Mouse (Mus musculus) CD8-positive naive resting alpha-beta T cell, adult 2 months (primary cell): ENCODE measurements around the gene Moap1.

Experiments used
- DNase-seq, 2 experiments: peaks; one replicate each; pipeline ENCODE4 v3.0.0; 2022; ENCODE audit warnings: low read depth in 2 of 2, low spot score in 2 of 2

Gene Moap1

DNA sequence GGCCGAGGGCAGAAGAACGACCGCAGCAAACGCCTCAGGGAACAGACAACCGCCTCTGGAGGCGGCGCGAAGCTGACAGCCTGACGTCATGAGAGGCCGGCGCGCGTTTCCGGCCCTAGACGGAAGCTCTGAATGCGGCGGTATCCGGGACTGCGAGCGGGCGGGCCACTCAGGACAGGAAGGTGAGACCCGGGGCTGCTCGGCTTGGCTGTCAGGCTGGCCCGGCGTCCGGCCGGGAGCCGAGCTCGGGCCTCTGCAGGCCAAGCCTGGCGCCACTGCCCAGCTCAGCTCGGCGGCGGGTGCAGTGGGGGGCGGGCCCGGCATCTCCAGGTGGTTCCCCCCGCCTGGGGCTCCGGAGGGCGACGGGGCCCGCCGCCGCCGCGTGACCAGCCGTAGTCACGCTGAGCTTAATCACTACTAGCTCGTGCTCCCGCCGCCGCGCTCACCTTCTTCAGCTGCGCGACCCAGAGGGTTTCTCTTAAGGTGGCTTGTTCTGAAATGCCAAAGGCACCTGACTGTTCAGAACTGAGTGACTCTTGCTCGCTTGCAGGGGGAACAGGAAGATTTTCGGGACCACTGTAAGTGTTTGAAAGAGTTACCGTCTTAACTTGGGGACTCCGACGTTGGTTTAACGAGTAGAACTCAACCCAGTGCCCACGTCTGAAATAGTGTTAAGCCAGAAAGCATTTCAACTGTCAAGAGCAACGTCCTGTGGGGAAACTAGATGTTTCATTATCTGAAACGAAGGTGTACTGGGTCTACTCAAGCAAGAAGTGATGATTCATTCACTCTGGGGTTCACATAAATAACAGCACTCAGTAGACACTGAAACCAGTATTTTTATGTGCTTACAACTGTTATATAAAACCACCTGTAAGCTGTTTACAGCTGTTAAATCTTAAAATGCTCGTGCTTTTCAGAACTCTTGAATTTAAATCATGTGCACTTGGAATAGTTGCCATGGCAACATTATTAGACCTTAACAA, at the start of gene Moap1, which contains the start of gene Tmem251:
Moap1 (minus strand) TSS at position 73 of the 986 bp plus-strand sequence.
Tmem251 (plus strand) TSS at position 174 of the 986 bp plus-strand sequence.
- DNase-seq: peak; percentile 83 to 86

DNA sequence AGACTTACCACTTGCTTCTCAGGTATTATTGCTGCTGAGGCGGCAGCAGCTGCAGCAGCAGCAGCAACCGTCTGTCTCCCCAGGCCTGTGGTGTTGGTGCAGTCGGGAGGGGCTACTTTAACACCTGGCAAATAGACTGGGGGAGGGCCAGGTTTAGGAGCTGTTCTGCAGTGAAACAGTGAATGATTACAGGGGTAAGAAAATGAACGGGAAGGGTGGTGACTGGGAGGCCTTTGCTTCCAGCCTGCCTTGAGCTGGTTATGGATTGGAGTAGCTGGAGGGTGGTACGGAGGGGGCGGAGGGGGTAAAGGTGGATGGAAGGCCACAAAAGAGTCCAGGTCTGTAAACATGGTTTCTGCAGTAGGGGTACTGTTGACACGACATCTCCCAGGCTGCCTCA, 44.5 kb upstream of the Moap1 start:
- no peak for DNase-seq

DNA sequence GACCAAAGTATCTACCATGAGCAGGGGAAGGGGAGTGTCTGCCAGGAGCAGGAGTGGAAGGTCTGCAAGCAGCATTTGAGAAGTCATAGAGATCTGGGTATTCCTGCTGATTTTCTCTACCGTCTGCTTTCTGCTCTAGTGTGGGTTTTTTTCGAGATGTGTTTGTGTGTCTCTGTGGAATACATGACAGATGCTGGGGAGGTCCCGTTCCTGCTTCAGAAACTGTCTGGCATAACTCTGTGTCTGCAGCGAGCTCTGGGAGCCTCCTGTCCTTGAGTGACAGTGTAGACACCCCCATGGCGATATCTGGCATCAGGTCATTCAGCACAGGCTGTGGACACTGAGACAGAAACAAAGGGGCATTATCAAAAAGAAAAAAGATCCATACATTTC, 42.1 kb upstream of the Moap1 start:
- DNase-seq: no peak

DNA sequence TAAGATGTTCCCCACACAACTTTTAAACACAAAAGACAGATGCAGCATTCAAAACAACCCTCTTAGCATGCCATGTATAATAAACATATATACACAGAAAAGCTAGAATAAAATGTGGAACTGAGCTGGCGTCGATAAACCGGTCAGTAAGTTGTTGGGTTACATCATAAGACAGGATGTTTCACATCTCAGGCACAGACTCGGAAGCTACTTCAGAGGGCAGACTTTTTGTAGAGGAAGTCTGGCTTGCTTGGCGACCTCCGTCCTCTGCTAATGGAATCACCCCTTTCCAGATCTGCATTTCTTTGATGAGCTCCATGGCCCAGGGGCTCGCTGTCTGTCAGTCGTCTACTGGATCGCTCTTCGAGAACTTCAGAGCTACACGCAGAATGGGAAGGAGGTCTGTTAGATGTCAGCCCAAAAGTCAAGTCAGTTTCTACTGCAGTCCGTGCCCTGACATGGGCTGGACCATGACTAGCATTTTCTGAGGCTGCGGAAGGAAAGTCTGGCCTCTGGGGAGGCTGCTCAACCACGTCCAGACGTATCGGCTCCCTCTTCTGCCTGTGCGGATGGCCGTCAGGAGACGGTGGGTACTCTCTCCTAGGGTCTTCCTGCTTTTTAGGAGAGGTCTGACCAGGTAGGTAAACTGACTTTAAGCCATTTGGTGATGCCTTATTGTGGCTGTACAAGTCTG, 41.6 kb upstream of the Moap1 start:
- no peak for DNase-seq

DNA sequence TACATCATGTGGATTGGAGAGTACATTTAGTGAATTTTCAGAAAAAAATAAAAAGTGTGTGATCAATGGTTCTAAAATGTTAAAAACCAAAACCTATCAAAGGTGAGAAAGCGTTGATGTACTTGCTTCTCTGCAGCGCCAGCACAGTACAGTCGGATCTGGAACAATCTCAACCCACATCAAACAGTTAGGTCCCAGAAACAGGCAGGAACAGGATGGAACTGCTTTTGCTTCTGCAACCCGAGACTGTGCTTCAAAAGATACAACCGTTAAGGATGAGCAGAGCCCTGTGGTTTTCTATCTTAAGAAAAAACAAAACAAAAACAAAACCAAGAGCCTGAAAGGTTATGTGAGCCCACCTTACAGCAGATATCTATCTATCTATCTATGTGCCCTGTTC, 39.4 kb upstream of the Moap1 start:
- peak in 1 of 2 experiments; percentile 29 for DNase-seq

DNA sequence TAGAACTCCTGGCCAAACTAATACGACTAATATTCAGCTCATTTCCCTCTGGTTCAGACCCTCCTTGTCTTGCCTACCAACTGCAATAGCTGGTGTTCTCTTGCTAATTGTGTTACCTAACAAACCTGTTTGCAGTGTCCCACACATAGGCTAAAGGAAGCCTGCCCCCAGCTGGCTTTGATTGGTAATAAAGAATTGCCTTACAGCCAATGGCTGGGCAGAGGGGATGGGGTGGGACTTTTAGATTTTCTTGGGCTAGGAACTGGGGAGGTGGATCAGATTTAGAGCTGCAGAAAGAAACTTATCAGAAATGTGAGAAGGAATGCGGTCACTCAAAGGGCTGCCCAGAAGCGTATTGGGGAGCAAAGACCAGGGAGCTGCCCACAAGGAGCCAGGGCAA, 36.0 kb upstream of the Moap1 start:
- DNase-seq: no peak

DNA sequence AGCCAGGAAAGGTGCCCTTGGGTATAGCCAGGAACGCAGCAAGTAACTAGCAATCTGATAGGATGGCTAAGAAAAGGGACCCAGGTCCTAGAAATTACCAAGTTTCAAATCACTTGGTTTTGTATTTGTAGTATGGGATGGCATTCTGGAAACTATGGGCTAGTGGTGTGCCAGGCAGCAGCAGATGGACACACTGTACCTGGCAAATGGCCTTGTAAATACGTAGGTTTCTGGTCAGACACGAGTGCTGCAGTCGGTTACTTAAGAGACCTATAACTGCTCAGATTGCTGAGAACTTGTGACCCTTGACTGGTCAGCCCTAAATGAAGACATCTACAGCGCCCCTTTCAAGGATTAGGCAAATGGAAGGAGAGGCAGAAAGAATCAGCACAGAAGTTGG, 34.7 kb upstream of the Moap1 start:
- no peak for DNase-seq

DNA sequence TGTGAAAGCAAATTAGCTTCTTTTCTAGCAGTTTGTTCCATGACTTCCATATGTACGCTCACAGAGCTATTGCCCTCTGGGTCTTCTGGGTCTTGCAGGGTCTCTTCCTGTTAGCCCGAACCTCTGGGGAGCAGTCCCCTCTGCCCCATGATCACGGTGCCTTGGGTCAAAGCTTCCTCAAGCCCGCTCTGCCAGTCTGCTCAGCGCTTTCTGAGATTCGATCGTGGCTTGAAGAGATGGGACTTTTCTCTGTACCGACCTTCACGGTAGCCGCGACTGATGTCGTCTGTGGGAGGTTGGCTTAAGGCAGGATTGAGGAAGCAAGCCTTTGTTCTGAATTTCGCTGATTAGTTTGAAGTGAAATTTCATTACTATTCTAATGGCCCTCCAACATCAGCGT, 32.6 kb upstream of the Moap1 start:
- no peak for DNase-seq

DNA sequence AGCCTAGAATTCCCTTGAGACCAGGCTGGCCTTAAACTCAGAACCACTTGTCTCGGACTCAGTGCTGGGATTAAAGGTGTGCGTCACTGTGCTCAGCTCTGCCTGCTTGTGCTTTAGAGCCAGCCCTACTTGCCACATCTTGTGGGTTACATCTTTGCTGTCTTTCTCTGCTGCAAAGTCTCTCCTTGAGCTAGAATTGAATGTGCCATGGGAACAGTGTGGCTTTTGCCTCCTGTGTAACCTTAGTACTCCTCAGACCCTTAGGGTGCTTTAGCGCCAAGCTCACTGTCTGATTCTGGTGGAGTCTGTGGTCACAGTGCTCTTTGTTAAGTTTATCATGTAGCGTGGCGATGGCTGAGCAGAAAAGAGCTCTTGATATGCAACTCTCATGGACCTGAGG, 29.2 kb upstream of the Moap1 start:
- DNase-seq: no peak

DNA sequence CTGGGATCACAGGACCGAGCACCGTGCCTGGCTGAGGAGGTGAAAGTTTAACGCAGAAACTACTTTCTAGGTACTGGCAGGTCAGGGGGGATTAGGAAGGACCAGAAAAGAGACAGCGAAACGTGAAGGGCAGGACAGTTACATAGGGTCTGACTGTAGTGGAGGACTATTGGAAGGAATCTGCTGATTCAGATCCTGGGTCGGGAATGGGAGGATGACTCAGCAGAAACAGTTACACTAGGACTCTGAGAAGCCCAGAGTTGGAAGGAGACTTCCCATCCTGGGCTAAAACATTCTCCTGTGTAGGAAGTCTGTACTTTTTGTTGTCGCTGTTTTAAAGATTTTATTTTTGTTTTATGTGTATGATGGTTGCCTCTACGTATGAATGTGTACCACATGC, 28.1 kb upstream of the Moap1 start:
- no peak for DNase-seq

DNA sequence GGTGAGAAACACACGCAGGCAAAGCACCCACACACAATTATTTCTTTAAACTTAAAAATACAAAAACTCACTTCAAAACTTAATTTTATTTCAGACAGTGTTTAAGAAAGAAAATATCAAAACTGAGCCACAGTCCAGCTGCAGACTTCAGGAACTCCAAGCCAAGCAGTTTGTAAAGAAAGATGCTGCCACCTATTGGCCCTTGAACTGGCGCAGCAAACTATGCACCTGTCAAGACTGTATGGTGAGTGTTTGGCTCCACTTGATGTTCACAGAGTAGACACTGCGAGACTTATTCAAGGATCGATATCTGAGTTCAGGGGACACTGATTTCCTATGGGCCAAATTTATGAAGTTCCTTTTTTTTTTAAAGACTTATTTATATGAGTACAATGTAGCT, 25.5 kb upstream of the Moap1 start:
- DNase-seq: peak in 1 of 2 experiments; percentile 15

DNA sequence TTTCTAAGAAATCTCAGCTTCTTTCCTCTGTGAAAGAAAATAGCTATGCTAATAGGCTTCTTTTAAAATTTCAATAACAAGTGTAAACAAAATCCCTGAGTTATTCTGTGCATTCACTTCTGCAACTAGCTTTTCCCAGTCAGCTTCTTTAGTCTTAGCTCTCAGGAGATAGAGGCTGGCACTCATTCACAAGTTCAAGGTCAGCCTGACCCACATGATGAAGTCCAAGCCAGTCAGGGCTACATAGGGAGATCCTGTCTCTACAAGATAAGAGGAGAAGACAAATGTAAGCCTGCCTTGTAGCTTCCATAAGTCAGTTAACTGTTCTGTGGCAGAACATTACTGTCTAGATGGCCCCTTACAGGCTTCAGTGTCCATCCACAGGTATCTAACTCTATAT, 20.2 kb upstream of the Moap1 start:
- no peak for DNase-seq

DNA sequence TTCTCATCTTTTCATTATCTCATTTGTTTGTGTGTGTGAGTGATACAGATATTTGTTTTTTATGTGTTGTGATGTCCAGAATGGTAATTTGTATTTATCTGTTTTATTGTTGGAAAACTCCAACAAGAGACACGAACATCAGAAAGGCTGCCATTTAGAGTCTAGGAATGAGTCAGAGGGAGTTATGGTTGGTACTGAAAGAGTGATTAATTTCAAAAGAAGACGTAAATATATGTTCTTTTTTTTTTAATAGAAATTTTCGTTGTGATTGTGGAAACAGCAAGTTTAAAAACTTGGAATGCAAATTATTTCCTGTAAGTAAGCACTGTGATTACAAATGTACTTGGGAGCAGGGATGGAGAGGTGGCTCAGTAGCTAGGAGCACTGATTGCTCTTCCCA, 18.2 kb upstream of the Moap1 start:
- no peak for DNase-seq

DNA sequence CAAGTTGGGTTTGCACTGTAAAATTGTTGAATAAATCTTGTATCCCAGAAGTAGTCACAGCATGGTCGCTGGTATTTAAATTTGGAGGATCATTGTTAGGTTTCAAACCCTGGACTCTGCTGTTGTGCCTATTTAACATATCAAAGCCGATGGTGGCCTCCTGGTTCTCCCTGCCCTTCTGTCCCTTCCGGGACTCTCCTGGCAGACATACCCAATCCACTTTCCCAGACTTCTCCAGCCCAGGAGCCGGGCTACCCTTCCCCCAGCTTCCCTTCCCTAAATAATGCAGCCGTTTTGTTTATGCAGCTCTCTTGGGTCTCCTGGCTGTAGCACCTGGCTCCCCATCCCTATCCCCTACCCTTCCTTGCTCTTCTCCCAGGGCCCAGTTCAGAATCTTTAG, 15.5 kb upstream of the Moap1 start:
- no peak for DNase-seq

DNA sequence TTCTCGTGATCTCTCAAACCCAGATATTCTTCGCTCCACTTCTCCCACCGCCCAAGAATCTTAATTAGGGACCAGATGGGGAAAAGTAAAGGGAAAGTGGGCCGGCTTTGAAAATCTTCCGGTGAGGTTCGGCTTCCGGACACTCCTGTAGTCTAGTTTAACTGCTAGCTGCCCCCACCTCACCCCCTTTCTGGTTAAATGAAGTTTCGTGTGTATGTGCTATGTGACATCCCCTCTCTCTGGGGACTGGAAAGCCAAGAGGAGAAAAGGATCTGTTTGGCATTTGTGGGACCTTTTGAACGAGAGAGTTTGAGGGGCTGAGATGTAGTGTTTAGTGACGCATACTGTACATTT, 14.9 kb upstream of the Moap1 start, which contains the start of gene Gm20604:
Gm20604 (minus strand) TSS at position 270 of the 354 bp plus-strand sequence.
- no peak for DNase-seq

DNA sequence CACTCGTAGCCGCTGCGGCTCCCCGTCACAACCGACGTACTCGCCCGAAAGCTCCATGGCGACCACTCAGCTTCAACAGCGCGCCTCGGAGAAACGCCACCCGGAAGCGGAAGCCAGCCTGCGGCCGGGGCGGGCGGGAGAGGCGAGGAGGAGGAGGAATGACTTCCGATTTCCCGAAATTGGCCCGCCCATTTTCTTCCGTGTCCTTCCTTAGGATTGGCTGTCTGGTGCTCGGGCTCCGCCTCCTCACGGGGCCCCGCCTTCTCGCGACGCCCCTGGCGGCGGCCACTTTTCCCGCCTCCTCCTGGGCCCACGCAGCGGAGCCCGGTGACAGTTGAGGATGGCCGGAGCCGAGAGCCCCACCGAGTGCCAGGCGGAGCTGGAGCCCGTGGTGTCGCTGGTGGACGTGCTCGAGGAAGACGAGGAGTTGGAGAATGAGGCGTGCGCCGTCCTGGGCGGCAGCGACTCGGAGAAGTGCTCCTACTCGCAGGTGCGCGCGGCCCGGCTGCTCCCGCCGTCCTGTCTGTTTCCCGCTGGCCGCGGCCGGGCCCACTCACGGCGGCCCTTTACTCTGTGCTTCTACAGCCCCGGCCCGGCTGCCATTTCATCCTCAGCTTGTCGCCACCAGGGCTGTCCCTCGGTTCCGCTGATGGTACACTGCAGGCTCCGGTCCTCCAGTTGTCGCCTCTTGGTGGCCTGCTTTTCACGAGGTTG, 14.4 kb upstream of the Moap1 start, which contains the start of the genes Gm28051, Gon7 and Ubr7:
Gm28051 (minus strand) TSS at position 77 of the 714 bp plus-strand sequence.
Gon7 (minus strand) TSS at position 115 of the 714 bp plus-strand sequence.
Ubr7 (plus strand) TSS at position 279 of the 714 bp plus-strand sequence.
- DNase-seq: peak; percentile 92 to 93

DNA sequence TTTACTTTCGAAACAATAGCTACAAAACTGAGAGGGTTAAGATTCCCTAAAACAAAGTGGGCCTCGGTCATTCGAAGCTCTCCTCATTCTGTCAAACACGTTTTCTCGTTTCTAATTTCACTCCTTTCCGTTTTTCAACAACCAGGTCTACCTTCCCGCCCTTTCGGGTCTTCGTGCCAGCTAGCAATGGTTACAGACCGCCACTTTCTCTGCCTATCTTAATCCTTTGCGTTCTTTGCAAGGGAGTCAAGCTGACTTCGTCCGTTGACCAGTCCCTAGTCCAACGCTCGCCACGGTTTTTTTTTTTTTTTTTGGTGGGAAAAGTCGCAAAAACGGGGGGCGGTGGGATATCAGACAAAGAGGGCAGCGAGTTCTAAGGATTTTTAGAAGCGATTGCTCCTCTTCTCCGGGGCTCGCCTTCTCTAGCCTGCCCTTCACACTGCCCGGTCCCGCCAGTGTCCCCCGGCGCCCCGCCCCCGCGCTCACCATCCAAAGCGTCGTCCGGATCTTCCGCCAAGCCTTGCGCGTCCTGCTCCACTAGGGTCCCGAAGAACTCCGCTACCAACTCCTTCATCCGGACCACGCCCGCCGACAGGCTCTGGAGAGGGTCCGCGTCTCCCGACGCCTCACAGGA, 13.7 kb upstream of the Moap1 start:
- DNase-seq: no peak

DNA sequence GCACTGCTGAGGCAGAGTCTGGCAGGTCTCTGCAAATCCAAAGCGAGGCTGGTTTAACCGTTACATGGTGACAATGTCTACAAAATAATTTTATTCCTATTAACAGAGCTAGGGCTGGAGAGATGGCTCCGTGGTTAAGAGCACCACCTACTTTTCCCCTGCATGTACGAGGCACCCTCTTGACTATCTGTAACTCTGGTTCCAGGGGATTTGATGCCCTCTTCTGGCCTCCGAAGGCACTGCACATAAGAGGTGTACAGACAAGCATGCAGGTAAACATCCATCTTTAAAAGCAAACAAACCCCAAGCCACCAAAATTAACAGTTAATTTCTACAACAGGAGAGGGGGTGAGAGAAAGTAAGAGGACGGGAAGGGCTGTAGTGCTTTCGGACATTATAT, 12.8 kb upstream of the Moap1 start:
- peak; percentile 54 to 68 for DNase-seq

DNA sequence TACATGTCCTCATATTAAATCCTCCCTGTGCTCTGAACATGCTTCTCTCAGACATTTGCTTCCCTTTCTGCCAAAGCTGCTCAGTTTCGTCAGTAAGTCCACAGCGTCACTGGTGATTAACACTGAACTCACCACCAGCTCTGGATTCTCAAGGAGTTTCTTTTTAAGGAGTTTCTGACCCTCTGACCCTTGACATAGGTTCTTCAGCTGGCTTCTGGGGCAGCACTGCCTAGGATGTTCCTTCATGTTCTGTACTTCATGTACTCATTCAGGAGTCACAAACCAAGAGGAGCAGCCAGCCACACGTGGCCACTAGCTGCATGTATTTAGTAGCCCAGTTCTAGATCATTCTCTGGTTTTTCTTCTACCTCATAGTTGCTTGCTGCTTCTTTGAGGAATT, 4.8 kb upstream of the Moap1 start:
- DNase-seq: no peak

DNA sequence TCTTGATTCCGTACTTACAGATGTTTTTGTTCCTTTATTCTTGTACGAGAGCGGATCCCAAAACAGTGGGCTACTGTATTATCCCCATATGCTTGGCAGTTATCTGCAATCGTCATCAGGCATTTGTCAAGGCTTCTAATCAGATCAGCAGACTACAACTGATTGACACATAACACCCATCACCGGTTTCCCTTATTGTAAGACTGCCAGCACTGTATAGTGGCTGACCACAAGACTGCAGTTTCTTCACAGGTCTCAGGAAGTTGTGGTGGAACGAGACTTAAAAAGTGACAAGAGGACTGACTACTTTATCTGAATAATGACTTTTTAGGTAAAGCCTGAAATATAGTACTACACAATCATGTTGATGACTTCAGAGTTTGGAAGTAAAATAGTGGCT, 1.4 kb upstream of the Moap1 start:
- DNase-seq: peak; percentile 52 to 54
